Mouse (Mus musculus) cortical plate, adult 2 months (tissue): ENCODE results near the gene Zfp292.

Experiments
- CTCF ChIP-seq: fragments of 200-500 bp; IDR thresholded peaks from 2 replicates; pipeline ENCODE4 v1.5.1; 2011; ENCODE audit warnings: mild to moderate bottlenecking, control low read depth, low read length; ENCODE audit not compliant: insufficient read depth; ENCODE audit errors: extremely low read depth
- POLR2A ChIP-seq: fragments of 200-500 bp; IDR thresholded peaks from 2 replicates; pipeline ENCODE4 v1.6.1; 2011; ENCODE audit warnings: mild to moderate bottlenecking, low read length, control low read depth; ENCODE audit not compliant: insufficient read depth; ENCODE audit errors: extremely low read depth

- TF ChIP-seq CTCF: no peak
- no peak for TF ChIP-seq POLR2A
Observed at GRCm38 (mm10) chr4:34889812-34890185, 7.0 kb upstream of the Zfp292 start.
